Mouse (Mus musculus) ovary, postnatal 14 days (tissue): ENCODE data around the gene Nt5dc2.

Source experiments
- DNase-seq: peaks from one replicate; pipeline ENCODE4 v3.0.0; 2022; ENCODE audit warnings: low spot score

Nt5dc2 gene

GRCm38 (mm10) chr14:31134015-31135000 lies 3.5 kb downstream of the Nt5dc2 start:
- DNase-seq: no peak

DNA sequence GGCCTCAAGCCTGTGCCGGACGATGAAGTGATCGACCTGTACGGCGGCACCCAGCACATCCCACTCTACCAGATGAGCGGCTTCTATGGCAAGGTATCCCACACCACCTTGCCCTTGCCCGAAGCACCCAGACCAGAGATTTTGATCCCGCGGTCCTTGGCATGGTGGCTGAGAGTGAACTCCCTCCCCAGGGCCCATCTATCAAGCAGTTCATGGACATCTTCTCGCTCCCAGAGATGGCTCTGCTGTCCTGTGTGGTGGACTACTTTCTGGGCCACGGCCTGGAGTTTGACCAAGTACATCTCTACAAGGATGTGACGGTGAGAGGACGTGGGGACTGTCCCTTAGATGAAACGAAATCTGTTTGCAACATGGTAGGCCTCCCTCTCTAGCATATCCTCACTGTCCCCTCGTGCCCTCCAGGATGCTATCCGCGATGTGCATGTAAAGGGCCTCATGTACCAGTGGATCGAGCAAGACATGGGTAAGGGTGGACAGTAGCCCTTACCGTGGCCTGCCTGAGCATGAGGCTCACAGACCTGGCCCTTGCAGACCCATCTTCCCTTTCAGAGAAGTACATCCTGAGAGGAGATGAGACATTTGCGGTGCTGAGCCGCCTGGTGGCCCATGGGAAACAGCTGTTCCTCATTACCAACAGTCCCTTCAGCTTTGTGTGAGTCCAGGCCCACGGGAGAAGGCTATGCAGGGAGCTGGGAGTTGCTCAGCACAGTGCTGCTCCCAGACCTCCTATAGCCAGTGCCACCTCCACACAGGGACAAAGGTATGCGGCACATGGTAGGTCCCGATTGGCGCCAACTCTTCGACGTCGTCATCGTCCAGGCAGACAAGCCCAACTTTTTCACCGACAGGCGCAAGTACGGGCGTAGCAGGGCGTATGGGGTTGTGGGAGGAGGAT lies 4.9 kb downstream of the Nt5dc2 start:
- DNase-seq: no peak

DNA sequence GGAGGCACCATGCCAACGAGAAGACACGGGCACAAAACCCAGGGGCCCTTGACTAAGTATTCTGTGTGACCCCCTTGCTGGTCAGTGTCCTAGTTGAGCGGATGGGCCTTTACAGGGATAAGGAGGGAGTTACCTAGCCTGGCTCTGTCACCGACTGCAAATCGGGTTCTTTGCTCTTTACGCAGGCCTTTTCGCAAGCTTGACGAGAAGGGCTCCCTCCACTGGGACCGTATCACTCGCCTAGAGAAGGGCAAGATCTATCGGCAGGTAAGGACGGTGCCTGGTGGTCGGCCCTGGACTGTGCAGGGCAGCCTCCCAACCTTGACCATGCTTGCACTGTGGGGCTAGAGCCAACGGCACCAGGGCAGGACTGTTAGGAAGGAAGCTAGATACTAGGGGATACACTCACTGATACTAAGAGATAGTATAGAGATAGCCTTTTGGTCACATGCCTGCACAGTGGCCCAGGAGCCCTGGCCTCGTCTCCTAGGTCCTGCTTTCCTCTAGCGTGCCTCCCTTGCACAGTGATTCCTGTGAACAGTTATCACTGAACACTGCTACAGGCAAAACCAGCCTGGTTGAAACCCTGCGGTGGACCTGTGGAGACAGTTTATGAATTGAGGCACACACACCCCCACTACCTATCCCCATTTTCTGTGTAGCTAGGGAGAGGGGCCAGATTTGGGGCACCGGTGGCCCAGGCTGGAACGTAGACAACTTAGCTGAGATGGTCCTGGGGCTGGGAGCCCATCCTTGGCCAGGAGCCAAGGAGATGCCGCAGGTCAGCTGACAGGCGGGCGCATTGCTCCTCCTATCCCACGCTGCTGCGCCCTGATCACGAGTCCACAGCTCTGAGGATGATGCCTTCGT lies 5.8 kb downstream of the Nt5dc2 start:
- no peak for DNase-seq

DNA sequence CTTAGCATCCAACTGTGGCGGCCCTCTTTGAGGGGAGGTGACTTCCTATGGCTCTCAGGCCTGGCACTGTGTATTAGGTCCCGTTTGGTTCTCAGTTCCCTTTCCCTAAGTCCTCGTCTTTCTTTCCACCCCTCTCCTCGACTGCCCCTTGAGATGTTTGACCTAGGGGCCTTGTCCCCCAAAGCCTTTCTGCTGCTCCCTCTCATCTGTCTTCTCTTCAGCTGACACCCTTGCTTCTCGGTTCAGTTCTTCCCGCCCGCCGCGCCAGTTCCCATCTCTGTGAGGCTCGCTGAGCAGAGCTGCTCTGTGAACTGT lies 6.4 kb downstream of the Nt5dc2 start:
- DNase-seq: no peak

GRCm38 (mm10) chr14:31137791-31138190 lies 6.9 kb downstream of the Nt5dc2 start:
- no peak for DNase-seq

GRCm38 (mm10) chr14:31138219-31138896 lies 7.5 kb downstream of the Nt5dc2 start:
- DNase-seq: no peak

DNA sequence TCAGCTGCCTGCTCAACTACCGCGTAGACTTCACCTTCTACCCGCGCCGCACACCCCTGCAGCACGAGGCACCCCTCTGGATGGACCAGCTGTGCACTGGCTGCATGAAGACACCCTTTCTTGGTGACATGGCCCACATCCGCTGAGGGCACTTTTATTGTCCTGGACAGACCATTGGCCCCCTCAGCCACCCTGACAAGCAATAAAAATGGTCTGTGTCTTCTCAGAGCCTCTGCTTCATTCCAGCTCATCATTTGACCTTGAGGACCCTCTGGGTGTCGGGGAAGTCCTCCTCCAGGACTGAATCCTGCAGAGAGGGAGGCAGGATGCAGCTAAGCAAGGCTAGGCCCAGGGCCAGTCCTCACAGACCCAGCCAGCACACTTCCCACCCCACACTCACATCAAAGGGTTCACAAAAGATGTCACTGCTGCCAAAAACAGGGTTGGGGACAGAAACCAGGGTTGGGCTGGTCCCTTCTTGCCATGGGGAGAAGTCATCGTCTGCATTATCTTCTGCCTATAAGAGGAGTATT lies 8.1 kb downstream of the Nt5dc2 start:
- DNase-seq: no peak

DNA sequence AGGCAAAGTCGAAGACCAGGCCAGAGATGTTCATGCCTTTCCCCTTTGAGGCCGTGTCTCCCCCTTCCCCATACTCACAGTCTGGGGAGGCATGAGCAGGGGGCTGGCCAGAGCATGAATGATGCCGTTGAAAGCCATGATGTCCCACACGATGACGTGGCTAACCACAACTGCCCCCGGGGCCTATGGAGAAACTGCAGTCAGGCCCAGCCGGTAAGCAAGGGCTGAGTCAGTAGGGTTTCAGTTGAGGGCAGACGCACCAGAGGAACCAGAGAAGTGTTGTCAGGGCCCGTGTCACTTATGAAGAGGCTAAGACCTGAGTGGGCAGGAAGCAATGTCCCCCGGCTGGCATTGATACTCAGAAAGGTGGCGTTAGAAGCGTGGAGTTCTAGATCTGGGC lies 8.8 kb downstream of the Nt5dc2 start:
- no peak for DNase-seq

DNA sequence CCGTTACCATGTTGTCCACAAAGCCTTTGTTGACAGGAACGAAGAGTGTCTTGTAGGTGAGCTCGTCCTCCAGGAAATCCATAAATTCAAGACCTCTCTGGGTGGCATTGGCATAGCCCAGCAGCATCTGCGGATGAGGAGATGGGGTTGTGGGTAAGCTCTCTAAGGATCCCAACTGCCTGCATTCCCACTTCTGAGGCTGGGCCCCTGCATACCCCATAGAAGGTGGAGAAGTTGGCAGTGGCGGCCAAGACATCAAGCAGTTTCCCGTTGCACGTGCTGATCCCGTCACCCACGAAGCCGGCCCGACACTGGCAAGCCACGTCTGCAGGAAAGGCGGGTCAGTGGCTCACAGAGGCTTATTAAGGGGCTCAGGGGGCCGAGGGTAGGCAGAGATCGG lies 9.3 kb downstream of the Nt5dc2 start:
- no peak for DNase-seq

- DNase-seq: no peak
Observed at GRCm38 (mm10) chr14:31141011-31141410, 10.2 kb downstream of the Nt5dc2 start.

DNA sequence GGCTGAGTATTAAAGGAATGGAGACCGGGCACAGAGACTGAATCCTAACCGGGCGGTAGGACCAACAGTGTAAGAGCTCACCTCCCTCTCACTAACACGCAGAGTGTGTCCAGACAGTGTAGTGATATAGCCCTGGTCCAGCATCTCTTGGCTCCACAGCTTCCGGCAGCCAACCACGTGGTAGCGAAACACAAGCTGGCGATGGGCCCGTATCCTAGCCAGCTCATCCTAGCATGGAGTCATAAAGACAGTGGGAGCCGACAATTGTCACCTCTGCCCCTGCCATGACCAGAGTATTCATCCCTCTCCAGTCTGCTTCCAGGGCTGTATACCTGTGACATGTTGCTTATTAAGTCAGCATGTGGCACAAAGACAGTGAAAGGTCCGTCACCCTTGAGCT lies 14.8 kb downstream of the Nt5dc2 start:
- DNase-seq: no peak

DNA sequence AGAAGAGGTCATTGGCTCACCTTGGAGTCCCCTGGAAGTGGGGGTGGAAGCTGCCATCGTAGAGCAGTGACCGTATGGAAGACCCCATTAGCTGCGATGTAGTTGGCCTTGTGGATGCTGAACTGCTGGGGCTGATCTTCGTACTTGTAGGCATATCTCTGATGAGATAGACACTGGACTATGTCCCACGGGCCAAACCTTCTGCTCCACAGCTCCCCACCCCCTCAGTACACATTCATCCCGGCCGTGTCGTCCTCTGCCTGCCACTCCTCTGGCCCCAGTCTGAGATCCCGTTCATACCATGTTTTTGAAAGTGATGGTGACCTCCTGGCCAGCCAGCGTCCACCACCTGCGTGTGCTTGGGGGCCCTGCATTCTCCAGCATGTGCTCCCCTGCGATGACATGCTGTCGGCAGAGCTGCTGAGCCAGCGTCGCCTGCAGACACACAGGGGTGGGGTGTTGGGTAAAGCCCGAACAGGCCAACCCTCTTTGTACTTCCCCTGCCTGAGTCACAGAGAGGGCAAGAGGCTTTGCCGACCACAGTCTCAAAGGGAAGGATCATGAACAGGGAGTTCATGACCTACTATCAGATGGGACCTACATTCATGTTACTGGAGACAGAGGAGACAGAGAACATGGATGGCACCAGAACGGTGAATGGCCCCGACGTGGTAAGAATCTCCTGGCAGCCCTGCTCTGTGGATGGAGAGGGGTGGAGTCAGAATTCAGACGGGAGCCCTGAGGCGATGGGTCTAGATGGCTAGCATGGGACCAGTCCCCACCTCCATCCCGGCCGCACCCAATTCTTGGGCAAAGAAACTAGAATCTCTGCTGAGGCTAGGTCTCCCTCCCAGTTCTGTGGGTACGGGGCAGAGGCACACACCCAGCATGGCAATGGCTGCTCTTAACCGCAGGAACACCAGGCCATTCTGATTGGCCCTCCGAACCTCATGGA lies 29.6 kb downstream of the Nt5dc2 start:
- DNase-seq: no peak

- DNase-seq: no peak
Observed at GRCm38 (mm10) chr14:31161191-31161590, 30.3 kb downstream of the Nt5dc2 start.

DNA sequence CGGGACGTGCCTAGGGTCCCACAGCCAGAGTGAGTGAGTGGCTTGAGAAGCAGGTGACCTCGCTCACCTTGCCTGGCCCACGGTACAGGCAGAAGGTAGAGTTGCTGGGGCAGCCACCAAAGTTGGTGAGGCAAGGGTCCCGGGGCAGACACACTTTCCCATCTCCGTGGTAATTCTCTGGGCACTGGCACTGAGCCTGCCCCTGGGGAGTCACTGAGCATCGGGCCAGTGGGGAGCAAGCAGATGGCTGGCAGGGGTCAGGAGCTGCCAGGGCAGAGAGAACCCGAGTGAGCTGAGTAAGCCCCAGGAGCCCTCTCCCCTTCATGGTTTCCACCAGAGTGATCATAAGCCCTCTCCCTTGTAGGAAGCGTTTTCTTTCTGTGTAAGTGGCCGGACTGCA lies 30.8 kb downstream of the Nt5dc2 start:
- no peak for DNase-seq

- no peak for DNase-seq
Observed at GRCm38 (mm10) chr14:31164067-31164466, 33.2 kb downstream of the Nt5dc2 start.

GRCm38 (mm10) chr14:31165010-31165409 lies 34.2 kb downstream of the Nt5dc2 start:
- DNase-seq: no peak

GRCm38 (mm10) chr14:31165458-31165857 lies 34.6 kb downstream of the Nt5dc2 start:
- DNase-seq: no peak

DNA sequence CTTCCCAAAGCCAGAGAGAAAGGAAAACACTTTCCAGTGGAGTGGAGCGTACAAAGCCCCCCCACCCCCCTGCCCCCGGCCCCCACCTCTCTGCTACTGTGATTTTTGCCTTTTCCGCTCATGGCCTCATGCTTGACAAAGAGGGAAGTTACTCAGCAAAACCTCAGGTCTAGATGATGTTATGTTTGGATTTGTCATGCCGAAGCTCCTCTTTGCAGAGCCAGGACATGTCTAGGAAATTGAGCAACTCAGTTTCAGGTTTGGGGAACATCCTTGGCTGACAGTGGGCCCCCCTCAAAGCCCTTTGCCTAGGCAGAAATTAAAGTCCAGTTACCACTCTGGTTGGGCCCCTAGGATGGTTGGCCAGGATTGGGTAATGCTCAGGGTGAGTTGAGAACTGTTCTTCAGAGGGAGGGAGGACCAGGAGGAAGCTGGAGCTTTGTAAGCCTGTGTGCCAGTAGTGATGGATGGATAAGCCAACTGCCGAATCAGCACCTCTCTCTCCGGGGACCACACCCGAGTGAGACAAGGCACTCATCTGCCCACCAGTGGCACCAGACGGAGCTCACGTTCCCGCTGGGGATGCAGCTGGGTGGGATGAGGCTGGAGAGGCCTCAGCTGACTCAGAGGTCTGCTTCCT lies 35.3 kb downstream of the Nt5dc2 start:
- DNase-seq: no peak

- no peak for DNase-seq
Observed at GRCm38 (mm10) chr14:31166827-31167226, 36.0 kb downstream of the Nt5dc2 start.
